Mouse (Mus musculus) liver, embryonic 13.5 days (tissue): ENCODE measurements at regions not wholly inside any gene's neighbourhood (a gene's known extent, or its start where the extent isn't known, plus 50 kb on each side); places are given as distances from the start of the nearest gene placed in this dataset.

Source experiments
- ATAC-seq: fragments of 200-750 bp; cut with Nextera tagmentation; 2 replicates; pipeline ENCODE4 v1.8.0; 2017; ENCODE audit warnings: low read depth, mild to moderate bottlenecking, moderate number of reproducible peaks, moderate library complexity
- DNase-seq: peaks from one replicate; pipeline ENCODE4 v3.0.0; 2022
- H3K27ac ChIP-seq: fragments of 300-500 bp; sonication (generic); 2 replicates; pipeline ENCODE4 v1.5.1; 2015; ENCODE audit warnings: moderate library complexity, mild to moderate bottlenecking, inconsistent platforms
- H3K27me3 ChIP-seq: fragments of 300-500 bp; sonication (generic); 2 replicates; pipeline ENCODE4 v1.6.1; 2015; ENCODE audit warnings: mild to moderate bottlenecking, inconsistent platforms
- H3K36me3 ChIP-seq: fragments of 300-500 bp; sonication (generic); 2 replicates; pipeline ENCODE4 v1.6.1; 2015; ENCODE audit warnings: mild to moderate bottlenecking, inconsistent platforms
- H3K4me1 ChIP-seq: fragments of 300-500 bp; sonication (generic); replicated peaks from 2 replicates; pipeline ENCODE4 v1.6.1; 2015; ENCODE audit warnings: inconsistent platforms
- H3K4me2 ChIP-seq: fragments of 300-500 bp; sonication (generic); 2 replicates; pipeline ENCODE4 v1.6.1; 2015; ENCODE audit warnings: inconsistent platforms, mild to moderate bottlenecking, moderate library complexity
- H3K4me3 ChIP-seq: fragments of 300-500 bp; sonication (generic); replicated peaks from 2 replicates; pipeline ENCODE4 v1.5.1; 2015; ENCODE audit warnings: mild to moderate bottlenecking, inconsistent platforms
- H3K9ac ChIP-seq: fragments of 300-500 bp; sonication (generic); 2 replicates; pipeline ENCODE4 v1.6.1; 2015; ENCODE audit warnings: mild to moderate bottlenecking, inconsistent platforms
- H3K9me3 ChIP-seq: fragments of 300-500 bp; sonication (generic); replicated peaks from 2 replicates; pipeline ENCODE4 v1.6.1; 2016; ENCODE audit warnings: inconsistent platforms
- WGBS: fragments of 180-500 bp; shearing (Covaris S2); methylation state at CpG from one replicate; pipeline ENCODE4 v1.1.7; 2015; ENCODE audit not compliant: insufficient replicate concordance; 5-methylcytosine and 5-hydroxymethylcytosine counted together

DNA sequence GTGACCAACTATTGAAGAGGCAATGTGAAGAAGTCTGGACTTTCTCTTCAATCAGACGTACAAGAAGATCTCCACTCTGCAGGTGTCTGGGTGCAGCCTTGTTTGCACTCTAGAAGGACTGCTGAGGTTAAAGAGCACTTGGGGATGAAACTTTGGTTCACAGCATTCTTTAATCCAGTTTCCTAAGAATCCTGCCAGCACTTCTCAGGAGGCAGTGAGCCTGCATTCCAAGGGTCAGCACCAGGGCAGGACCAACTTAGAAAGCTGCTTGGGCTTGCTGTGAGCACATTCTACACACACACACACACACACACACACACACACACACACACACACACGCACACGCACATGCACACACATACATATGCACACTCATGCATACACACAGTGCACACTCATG is 304.4 kb downstream of the Hlx start:
- H3K4me3 ChIP-seq = no peak overlapping the region
- WGBS = 60% methylated on average over 3 of the region's 3 CpGs
- H3K9ac ChIP-seq = no peak overlapping the region
- no peaks in the 10 kb centered on the region for H3K36me3 ChIP-seq
- H3K9me3 ChIP-seq = no peaks in the 10 kb centered on the region
- DNase-seq (no peak), ATAC-seq (no peak)
- no peak overlapping the region for H3K4me2 ChIP-seq
- no peaks in the 10 kb centered on the region for H3K27me3 ChIP-seq
- no peak overlapping the region for H3K27ac ChIP-seq
- no peaks in the 10 kb centered on the region for H3K4me1 ChIP-seq

DNA sequence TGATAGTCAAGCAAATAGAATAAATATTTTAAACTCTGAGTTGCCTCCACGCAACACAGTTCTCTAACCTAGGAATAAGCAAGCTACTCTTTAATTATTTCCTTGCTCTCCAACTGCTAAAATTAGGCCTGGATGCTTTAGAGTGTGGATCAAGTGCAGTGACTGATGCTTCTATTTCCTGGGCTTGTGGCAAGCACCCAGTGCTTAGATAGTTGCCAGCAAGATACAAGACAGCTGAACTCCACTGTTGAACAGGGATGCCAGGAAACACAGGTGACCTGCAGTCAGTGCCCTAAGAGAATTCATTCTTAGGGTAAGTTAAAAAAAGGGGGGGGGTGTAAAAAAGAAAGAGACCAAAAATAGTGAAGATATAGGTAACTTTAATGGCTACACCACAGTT is 306.7 kb downstream of the Hlx start:
- no peak for ATAC-seq
- H3K4me2 ChIP-seq = no peak overlapping the region
- 73% methylated on average over 1 of the region's 1 CpGs for WGBS

DNA sequence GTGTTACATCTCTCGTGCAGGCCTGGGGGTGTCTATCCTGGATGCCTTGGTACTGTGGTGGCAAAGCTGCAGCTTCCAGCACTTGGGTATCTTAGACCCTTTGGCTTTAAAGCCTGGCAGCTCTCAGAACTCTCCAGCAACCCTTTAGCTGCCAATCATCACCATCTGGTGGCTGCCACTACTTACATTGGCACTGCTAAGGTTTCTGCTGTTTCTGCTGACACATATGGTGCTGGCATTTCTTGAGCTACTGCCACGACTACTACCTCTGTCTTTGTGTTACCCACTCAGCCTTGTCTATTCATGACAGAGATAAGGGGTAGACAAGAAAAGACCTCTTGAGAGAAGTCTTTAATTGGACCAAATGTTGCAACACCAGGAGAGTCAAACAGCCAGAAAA is 308.4 kb downstream of the Hlx start:
- Histone ChIP-seq H3K4me1 (no peaks in the 10 kb centered on the region), H3K36me3 (no peaks in the 10 kb centered on the region), H3K9me3 (no peaks in the 10 kb centered on the region), H3K4me2 (no peak overlapping the region), H3K9ac (no peak overlapping the region), H3K27me3 (no peaks in the 10 kb centered on the region), H3K27ac (no peak overlapping the region), H3K4me3 (no peak overlapping the region)
- DNase-seq (no peak), ATAC-seq (no peak)
- 53% methylated on average over 2 of the region's 2 CpGs for WGBS

More for the DNA sequence above, 306.7 kb downstream of the Hlx start:
- H3K4me1 ChIP-seq = no peaks in the 10 kb centered on the region
- no peak overlapping the region for H3K4me3 ChIP-seq
- H3K36me3 ChIP-seq = no peaks in the 10 kb centered on the region
- H3K27ac ChIP-seq = no peak overlapping the region
- no peak overlapping the region for H3K9ac ChIP-seq
- no peaks in the 10 kb centered on the region for H3K27me3 ChIP-seq
- no peaks in the 10 kb centered on the region for H3K9me3 ChIP-seq
- no peak for DNase-seq

DNA sequence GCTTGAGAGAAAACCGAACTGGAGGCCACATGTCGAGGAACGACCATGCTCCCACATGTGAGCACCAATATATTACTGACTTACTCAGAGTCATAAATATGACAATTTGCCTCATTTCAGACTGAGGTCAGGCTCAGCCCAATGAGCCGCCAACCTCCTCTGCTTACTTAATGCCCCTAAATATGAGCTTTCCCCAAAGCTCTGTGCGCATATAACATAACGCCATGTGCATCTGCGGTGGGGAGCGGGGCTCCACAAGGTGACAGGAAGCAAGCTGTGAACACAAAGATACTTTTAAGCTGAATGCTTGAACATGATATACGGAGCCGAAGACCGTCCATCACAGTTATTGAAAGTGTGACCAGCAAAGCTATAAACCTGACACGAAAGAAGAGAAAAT is 319.8 kb downstream of the Hlx start:
- H3K4me3 ChIP-seq = no peak overlapping the region
- ATAC-seq (no peak), DNase-seq (no peak)
- no peak overlapping the region for H3K27ac ChIP-seq
- no peaks in the 10 kb centered on the region for H3K4me1 ChIP-seq
- H3K9ac ChIP-seq = no peak overlapping the region
- WGBS = 74% methylated on average over 12 of the region's 12 CpGs
- H3K27me3 ChIP-seq = no peaks in the 10 kb centered on the region
- no peaks in the 10 kb centered on the region for H3K9me3 ChIP-seq
- H3K36me3 ChIP-seq = no peaks in the 10 kb centered on the region
- H3K4me2 ChIP-seq = no peak overlapping the region

DNA sequence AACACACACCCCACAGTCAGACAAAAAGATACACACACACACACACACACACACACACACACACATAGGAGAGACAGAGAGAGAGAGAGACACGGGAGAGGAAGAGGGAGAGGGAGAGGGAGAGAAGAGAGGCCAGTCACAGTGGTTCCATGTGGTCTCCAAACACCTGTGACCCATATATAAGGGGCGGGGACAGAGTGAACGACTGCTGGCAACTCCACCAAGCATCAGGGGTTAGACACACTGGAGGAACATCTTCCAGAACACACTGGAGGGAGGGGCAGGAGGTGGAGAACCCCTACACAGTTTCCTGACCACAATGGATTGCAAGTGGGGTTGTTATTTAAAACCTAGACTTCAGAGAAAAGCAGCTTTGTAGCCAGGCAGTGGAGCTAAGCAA is 321.4 kb downstream of the Hlx start:
- Histone ChIP-seq H3K9ac (no peak overlapping the region), H3K27ac (no peak overlapping the region), H3K27me3 (no peaks in the 10 kb centered on the region), H3K4me1 (no peaks in the 10 kb centered on the region), H3K36me3 (no peaks in the 10 kb centered on the region), H3K9me3 (no peaks in the 10 kb centered on the region), H3K4me3 (no peak overlapping the region), H3K4me2 (no peak overlapping the region)
- WGBS = 36% methylated on average over 3 of the region's 3 CpGs
- DNase-seq = no peak
- ATAC-seq = no peak

DNA sequence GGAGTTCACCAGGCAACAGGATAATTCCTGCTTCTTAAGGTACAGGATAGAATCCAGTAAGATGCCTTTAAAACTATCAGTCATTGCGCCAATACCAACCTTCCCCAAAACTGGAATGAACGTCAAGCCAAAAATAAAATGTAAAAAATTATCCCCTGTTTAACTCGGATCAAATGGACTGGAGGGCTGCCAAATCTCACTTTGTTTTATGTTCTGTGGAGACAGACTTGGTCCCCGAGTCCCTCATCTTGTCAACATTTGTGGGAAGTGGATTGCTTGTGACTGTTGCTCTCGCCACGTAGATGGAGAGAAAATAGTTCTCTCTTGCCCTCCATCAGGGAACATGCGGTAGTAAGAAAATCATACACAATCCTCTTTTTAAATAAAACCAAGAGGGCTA is 322.4 kb downstream of the Hlx start:
- Histone ChIP-seq H3K9ac (no peak overlapping the region), H3K27ac (no peak overlapping the region), H3K9me3 (no peaks in the 10 kb centered on the region), H3K36me3 (no peaks in the 10 kb centered on the region), H3K4me1 (no peaks in the 10 kb centered on the region), H3K27me3 (no peaks in the 10 kb centered on the region), H3K4me2 (no peak overlapping the region), H3K4me3 (no peak overlapping the region)
- ATAC-seq (no peak), DNase-seq (no peak)
- WGBS = 62% methylated on average over 7 of the region's 7 CpGs

DNA sequence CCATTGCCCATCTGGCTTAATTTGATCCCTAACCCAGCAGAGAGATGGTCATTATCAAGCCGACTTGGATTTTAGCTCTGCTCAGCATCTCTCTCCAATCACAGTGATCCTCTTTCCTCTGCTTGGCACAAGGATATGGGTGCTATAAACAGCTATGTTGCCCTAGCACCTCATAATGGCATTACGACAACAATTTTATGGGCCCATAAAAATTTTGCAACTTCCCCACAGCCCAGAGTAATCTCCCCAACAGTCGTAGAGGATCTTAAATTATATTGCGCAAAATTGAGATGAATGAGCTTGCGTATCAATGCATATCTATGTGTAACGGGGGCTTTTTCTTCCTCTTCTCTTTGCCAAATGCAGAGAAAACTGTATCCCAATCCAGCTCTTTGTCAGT is 329.4 kb downstream of the Hlx start:
- Histone ChIP-seq H3K4me3 (no peak overlapping the region), H3K27me3 (no peaks in the 10 kb centered on the region), H3K4me2 (no peak overlapping the region), H3K9ac (no peak overlapping the region), H3K27ac (no peak overlapping the region), H3K9me3 (no peaks in the 10 kb centered on the region), H3K36me3 (no peaks in the 10 kb centered on the region), H3K4me1 (no peaks in the 10 kb centered on the region)
- DNase-seq (no peak), ATAC-seq (no peak)
- 71% methylated on average over 6 of the region's 6 CpGs for WGBS

DNA sequence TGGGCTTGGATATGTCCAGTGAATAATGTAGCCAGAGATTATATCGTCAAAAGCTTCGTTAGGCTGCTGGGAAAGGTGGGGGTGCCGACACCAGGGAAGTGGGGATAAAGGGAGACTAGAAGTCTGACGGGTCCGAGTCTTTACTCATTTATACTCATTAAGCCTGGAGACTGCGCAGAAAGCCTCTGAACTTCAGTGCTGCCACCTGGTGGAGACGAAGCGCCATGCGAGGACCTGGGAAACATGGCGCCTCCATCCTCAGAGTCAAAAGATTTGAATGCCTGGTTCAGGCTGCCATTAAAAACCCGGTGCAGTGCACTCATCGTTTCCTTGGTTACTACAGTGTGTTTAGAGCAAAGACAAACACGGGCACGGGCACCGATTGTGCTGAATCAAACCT is 337.2 kb downstream of the Hlx start:
- H3K9ac ChIP-seq = no peak overlapping the region
- ATAC-seq = no peak
- no peaks in the 10 kb centered on the region for H3K27me3 ChIP-seq
- H3K4me3 ChIP-seq = no peak overlapping the region
- H3K9me3 ChIP-seq = no peaks in the 10 kb centered on the region
- 39% methylated on average over 15 of the region's 15 CpGs for WGBS
- no peaks in the 10 kb centered on the region for H3K4me1 ChIP-seq
- H3K36me3 ChIP-seq = no peaks in the 10 kb centered on the region
- no peak overlapping the region for H3K4me2 ChIP-seq
- DNase-seq = no peak
- no peak overlapping the region for H3K27ac ChIP-seq

DNA sequence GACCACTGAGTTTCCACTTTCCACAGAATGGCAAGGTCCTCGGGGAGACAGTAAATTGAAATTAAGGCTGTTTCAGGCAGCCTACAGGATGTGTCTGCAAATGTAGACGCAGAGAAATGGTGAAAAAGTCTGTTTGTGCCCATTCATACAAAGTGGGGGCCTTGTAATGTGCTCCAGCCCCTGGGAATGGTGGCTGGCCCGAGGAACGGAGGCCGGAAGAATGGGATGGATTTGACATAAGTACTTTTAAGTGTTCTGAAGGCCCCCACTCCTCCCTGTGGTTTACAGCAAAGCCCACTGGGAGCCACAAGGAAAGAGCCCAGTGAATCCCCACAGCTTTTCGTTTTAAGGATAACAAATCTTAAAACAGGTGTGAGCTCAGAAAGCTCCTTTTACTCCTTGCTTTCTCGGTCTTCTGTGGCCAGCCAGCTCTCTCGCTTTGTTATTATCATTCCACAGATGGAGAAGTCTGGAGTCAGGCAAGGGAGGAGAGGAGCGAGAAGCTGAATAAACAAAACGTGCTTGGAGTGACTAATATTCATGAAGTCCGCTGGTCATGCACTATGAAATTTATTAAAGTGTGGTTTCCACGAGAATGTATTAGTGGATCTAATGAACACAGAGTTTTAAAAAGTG is 337.7 kb downstream of the Hlx start:
- Histone ChIP-seq H3K4me2 (no peak overlapping the region), H3K27ac (no peak overlapping the region), H3K4me3 (no peak overlapping the region), H3K27me3 (no peaks in the 10 kb centered on the region), H3K4me1 (no peaks in the 10 kb centered on the region), H3K36me3 (no peaks in the 10 kb centered on the region), H3K9me3 (no peaks in the 10 kb centered on the region), H3K9ac (no peak overlapping the region)
- ATAC-seq (no peak), DNase-seq (no peak)
- 57% methylated on average over 12 of the region's 12 CpGs for WGBS

DNA sequence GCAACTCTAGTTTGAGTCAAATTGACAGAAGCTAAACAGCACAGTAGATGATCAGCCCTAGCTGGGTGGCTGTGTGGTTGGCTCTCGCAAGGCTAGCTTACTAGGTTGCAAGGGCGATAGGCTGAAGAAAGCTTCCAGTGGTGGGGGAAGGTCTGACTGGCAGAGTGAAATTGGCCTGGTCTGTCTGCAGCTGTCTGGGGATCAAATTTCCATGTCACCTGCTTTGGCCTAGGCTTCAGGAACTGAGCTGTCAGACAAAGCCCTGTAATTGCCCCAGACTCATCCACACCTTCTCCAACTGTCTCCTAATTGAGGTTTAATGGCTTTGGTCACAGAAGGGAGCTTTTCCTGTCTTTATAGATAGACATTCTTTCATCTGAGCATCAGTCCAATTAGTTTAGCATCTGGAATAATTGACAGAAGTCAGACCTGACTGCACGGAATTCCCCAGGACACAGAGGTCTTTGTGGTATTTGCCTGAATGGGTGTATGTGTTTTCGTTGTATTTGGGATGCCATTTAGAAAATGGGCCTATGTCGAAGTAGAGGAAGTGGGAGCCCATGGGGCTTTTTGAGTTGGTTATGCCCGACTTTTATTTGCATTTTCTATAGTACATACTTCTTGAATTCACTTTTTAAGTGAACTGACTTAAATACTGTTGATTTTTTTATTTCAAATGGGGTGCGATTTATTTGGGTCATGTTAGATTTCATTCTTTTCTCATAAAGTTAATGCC is 348.2 kb downstream of the Hlx start:
- no peak overlapping the region for H3K4me2 ChIP-seq
- ATAC-seq (no peak), DNase-seq (no peak)
- H3K9me3 ChIP-seq = no peaks in the 10 kb centered on the region
- no peak overlapping the region for H3K9ac ChIP-seq
- WGBS = 69% methylated on average over 7 of the region's 7 CpGs
- no peak overlapping the region for H3K4me3 ChIP-seq
- H3K4me1 ChIP-seq = no peaks in the 10 kb centered on the region
- no peaks in the 10 kb centered on the region for H3K36me3 ChIP-seq
- H3K27me3 ChIP-seq = no peaks in the 10 kb centered on the region
- H3K27ac ChIP-seq = no peak overlapping the region

DNA sequence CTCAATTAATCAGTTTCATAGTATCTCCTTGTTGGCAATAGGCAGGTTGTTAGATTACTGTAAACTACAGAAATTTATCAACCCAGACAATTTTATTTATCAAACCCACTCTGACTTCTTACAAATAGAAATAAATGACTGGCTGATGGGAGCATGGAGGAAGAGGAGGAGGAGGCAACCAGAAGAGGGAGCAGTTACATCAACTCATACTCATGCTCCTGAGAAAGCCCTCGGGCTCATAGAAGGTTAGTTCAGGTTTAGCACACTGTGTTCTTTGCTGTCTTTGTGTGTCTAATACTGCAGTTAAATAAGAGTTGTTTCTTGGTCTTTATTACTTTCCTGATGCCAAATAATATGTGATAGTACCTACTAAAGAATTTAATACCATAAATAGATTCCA is 344.6 kb upstream of the 1700056E22Rik start:
- Histone ChIP-seq H3K4me2 (no peak overlapping the region), H3K9me3 (no peaks in the 10 kb centered on the region), H3K4me1 (no peaks in the 10 kb centered on the region), H3K9ac (no peak overlapping the region), H3K36me3 (no peaks in the 10 kb centered on the region), H3K27me3 (no peaks in the 10 kb centered on the region), H3K4me3 (no peak overlapping the region), H3K27ac (no peak overlapping the region)
- DNase-seq (no peak), ATAC-seq (no peak)
- WGBS = 61% methylated on average over 1 of the region's 1 CpGs

DNA sequence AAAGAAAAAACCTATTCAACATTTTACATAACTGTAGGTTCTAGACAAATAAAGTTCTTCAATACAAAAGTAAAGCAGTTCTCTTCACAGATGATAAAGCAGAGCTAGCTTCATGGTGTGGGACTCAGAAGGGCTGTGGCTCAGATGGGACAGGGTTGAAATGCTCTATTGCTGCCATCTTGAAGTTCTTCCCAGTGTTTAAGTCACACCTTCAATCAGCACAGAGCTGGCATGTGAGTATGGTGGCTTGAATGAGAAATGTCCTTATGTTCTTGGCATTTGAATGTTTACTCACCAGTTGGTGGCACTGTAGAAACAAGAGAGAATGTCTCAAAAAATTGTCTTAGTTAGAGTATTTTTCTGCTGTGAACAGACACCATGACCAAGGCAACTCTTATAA is 330.9 kb upstream of the 1700056E22Rik start:
- ATAC-seq = no peak
- no peaks in the 10 kb centered on the region for H3K4me1 ChIP-seq
- H3K4me3 ChIP-seq = no peak overlapping the region
- no peak overlapping the region for H3K9ac ChIP-seq
- H3K4me2 ChIP-seq = no peak overlapping the region
- DNase-seq = no peak
- no peaks in the 10 kb centered on the region for H3K27me3 ChIP-seq
- no peaks in the 10 kb centered on the region; the same call in 1 of the 2 replicates for H3K9me3 ChIP-seq
- H3K27ac ChIP-seq = no peak overlapping the region
- H3K36me3 ChIP-seq = no peaks in the 10 kb centered on the region
